Mouse (Mus musculus) macrophage (primary cell): Measurements from ENCODE around the gene Arid1b. TPM values are rescaled to one million over a fixed set of nuclear protein-coding genes. Genes with fewer than 3 reads are reported as not detected.

Experiments used
- H3K27ac ChIP-seq: fragments of 350-480 bp; formaldehyde crosslinking; 2 replicates; pipeline ENCODE4 v1.9.0; 2021
- H3K36me3 ChIP-seq: fragments of 350-480 bp; formaldehyde crosslinking; 2 replicates; pipeline ENCODE4 v1.9.0; 2021; ENCODE audit errors: inconsistent target
- H3K4me3 ChIP-seq: fragments of 350-480 bp; formaldehyde crosslinking; 2 replicates; pipeline ENCODE4 v1.9.0; 2021; ENCODE audit errors: inconsistent target
- H3K79me2 ChIP-seq: fragments of 350-480 bp; formaldehyde crosslinking; 2 replicates; pipeline ENCODE4 v1.9.0; 2021; ENCODE audit errors: inconsistent target
- WGBS: methylation state at CpG from one replicate; pipeline ENCODE4 v1.1.7; 2026; ENCODE audit warnings: inconsistent platforms; ENCODE audit not compliant: missing documents; 5-methylcytosine and 5-hydroxymethylcytosine counted together
- polyA plus RNA-seq: library from polyadenylated mRNA; stranded (reverse); fragments of 250-400 nt; gene quantifications from 3 replicates; pipeline ENCODE4 v1.2.4, GENCODE M21; 2018; ENCODE audit warnings: inconsistent platforms

Arid1b gene
- polyA plus RNA-seq, 1 experiment from 2014 or later, result 20.1 TPM

GRCm38 (mm10) chr17:5372951-5373350 is 378.8 kb downstream of the Arid1b start:
- no peak overlapping the region for H3K27ac ChIP-seq
- no peaks in the 10 kb centered on the region for H3K79me2 ChIP-seq
- no peaks in the 10 kb centered on the region for H3K36me3 ChIP-seq
- 94% methylated on average over 8 of the region's 8 CpGs for WGBS
- no peak overlapping the region for H3K4me3 ChIP-seq

DNA sequence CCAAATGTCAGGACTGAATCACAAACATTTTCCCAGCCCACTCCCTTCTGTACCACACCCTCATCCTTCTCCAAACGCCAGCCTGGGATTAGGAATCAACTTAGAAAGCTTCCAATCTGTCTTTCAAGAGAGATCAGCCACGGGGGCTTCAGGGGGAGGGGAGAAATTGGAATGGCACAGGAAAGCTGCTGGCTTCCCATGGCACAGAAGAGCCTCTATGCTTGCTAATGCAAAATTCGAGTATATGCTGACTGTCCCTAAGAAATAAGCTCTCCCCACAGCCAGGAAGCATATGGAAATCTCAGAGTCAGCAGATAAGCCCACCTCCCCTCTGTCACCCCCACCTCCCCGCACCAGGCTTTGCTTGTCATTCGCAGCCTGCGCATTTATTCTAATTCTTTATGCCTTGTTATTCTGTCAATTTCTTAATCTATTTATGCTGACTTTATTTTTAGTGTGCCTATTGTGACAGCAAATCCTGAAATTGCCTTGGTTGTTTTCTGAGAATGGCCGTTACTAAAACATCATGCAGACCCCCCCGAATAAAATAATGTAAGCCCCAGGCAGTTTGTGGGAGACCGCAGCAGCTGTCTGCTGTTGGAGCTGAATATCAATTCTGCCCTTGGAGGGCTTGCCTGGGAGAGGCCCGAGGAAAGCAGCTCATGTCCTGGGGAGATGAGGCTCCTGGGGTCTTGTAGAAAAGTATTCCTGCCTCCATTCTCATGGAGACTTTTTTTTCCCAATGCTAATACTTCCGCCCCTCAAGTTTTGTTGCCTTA is 383.2 kb downstream of the Arid1b start:
- 73% methylated on average over 11 of the region's 11 CpGs for WGBS
- H3K79me2 ChIP-seq, result no peaks in the 10 kb centered on the region

DNA sequence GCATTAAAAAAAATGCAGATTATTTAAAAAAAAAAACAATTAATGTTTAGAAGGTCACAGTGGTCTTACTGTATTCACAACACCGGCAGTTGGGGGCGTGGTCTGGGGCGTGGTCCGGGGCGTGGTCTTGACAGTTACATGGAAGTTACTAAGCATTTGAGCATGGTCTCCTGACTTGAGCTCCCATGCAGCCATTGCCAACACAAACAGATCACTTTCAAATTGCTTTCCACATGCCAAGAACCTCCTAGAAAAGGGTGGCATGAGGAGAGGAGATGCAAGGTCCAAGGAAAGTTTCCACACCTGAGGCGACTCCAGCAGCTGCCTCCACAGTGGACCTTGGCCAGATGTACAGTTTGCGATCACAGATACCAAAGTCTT is 383.8 kb downstream of the Arid1b start:
- Histone ChIP-seq H3K79me2 (no peaks in the 10 kb centered on the region), H3K36me3 (no peaks in the 10 kb centered on the region), H3K27ac (no peak overlapping the region), H3K4me3 (no peak overlapping the region)
- WGBS, result 40% methylated on average over 7 of the region's 7 CpGs

More for the DNA sequence above, 383.2 kb downstream of the Arid1b start:
- H3K27ac ChIP-seq, result no peak overlapping the region
- no peaks in the 10 kb centered on the region for H3K36me3 ChIP-seq
- H3K4me3 ChIP-seq, result no peak overlapping the region

GRCm38 (mm10) chr17:5385694-5386093 is 391.6 kb downstream of the Arid1b start:
- H3K27ac ChIP-seq, result no peak overlapping the region
- 100% methylated on average over 1 of the region's 1 CpGs for WGBS
- no peaks in the 10 kb centered on the region for H3K36me3 ChIP-seq
- no peaks in the 10 kb centered on the region for H3K79me2 ChIP-seq
- H3K4me3 ChIP-seq, result no peak overlapping the region

DNA sequence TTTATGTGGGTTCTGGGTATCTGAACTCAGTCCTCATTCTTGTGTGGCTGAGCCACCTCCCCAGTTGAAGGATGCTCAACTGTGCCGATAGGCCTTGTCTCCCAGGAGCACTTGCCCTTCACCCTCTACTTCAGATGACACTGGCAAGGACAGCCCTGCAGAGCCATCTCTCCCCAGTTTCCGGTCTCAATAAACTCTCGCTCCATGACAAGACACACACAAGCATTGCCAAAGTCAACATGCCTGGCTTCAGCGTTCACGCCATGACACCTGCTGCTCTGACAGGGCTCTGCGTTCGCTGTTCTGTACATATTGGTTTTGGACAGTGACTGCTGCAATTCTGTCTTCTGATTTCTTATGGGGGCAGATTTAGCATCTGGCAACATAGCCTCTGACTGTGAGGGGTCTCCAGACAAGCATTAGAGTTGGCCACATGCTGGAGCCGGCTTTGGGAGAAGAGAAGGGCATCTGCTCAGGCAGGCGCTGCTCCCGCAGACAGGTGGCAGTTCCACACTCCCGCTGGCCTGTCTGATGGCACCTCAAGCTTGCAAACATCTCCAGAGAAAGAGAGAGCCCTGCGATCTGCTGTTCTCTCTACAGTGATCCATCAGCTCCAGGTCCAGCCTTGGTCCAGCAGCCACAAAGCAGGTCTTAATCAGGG is 392.9 kb downstream of the Arid1b start:
- 94% methylated on average over 12 of the region's 12 CpGs for WGBS
- Histone ChIP-seq H3K36me3 (no peaks in the 10 kb centered on the region), H3K4me3 (no peak overlapping the region), H3K79me2 (no peaks in the 10 kb centered on the region), H3K27ac (no peak overlapping the region)

DNA sequence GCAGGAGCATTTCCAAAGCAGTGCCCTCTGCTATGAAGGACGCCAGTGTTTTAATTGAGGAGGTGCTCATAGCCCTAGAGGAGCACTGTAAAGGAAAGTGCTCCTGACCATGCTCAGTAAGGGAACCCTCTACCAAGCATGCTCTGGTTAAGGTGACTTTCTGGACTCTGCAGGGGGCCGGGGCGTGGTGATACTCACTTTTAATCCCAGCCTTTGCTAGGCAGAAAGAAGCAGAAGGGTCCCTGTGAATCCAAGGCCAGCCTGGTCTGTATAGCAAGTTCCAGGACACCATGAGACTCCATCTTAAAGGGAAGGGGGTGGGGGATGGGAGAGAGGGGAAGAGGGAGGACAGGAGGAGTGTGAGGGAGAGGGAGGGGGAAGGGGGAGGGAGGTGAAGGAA is 394.2 kb downstream of the Arid1b start:
- no peaks in the 10 kb centered on the region for H3K79me2 ChIP-seq
- H3K27ac ChIP-seq, result no peak overlapping the region
- 88% methylated on average over 3 of the region's 3 CpGs for WGBS
- no peaks in the 10 kb centered on the region for H3K36me3 ChIP-seq
- H3K4me3 ChIP-seq, result no peak overlapping the region

DNA sequence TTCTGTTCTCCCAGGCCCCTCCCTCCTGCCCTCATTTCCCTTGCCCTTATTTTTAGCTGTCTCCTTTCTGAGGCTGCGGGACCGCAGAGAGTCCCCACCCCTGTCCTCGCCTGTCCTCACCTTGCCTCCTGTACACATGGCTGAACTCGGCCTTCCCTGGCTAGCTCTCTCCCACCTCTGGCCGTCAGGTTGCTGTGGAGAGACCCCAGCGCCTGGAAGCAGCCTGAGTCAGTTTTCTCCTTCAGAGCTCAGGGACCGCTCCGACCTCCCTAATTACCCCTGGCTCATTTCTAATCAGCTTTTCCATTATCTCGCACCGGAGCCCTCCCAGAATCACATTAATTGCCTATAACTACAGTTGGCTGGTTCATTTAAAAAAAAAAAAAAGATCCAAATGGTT is 396.6 kb downstream of the Arid1b start:
- no peaks in the 10 kb centered on the region for H3K79me2 ChIP-seq
- no peak overlapping the region for H3K4me3 ChIP-seq
- H3K27ac ChIP-seq, result no peak overlapping the region
- 92% methylated on average over 10 of the region's 10 CpGs for WGBS
- no peaks in the 10 kb centered on the region for H3K36me3 ChIP-seq

DNA sequence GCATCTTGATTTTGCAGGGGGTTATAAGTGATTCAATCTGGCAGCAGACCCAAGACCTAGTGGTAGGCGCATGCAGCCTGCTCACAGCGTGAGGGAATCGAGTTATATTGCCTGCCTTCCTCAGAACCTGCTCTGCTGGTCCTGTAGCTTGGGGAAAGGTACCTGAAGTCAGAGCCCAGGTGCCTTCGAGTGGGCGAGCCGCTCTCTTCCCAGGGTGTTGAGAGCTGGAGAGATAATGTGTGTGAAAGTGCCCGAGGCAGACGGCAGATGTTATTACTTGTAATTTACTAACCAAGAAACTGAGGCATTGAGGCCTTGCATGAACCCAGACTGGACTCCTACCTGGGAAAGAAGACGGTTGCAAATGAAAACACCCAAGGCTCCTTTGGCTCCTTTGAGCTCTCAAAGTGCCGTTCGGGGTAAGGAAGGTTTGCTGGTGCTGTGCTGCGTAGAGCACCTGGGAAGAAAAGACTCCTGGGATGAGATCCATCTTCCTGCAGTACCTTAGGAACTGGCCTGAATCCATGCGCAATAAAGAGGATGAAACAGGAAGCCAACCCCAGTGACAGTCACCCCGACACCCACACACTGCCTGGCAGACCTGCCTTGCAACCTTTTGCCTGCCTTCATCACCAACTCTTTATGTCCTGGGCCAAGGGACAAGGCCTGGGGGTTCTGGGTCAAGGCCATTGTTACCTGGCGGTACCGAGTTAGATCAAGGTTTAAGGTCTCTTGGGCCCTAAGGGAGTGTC is 401.5 kb downstream of the Arid1b start:
- 95% methylated on average over 16 of the region's 16 CpGs for whole genome bisulfite sequencing
- Histone ChIP-seq H3K4me3 (no peak overlapping the region), H3K27ac (no peak overlapping the region), H3K79me2 (no peaks in the 10 kb centered on the region), H3K36me3 (no peaks in the 10 kb centered on the region)

DNA sequence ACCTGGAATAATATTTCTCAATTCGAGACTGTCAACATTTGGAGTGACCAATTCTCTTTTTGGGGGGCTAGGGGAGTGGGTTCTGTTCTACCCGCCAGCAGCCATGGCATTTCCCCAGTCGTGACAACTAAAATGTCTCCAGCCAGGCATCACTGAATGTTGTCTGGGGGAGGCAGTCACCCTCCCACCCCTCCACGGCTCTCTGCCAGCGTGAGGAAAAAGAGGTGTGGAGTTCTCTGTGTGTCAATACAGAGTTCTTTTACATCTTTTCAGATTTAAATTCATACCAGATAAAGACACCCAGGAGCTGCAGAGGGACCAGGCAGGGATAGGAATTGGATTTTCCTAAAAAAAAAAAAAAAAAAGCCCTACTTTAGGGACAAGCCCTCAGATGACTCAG is 402.1 kb downstream of the Arid1b start:
- Histone ChIP-seq H3K36me3 (no peaks in the 10 kb centered on the region), H3K27ac (no peak overlapping the region), H3K4me3 (no peak overlapping the region), H3K79me2 (no peaks in the 10 kb centered on the region)
- WGBS, result 98% methylated on average over 5 of the region's 5 CpGs
